Mouse (Mus musculus) C2C12 (cell line): ENCODE data around the gene Ifitm7.

ENCODE experiments used
- CEBPB ChIP-seq: IDR thresholded peaks from one replicate; pipeline ENCODE4 v1.6.1; 2011; ENCODE audit warnings: low read depth, mild to moderate bottlenecking, control low read depth, moderate library complexity
- CTCF ChIP-seq: IDR thresholded peaks from one replicate; pipeline ENCODE4 v1.5.1; 2011; ENCODE audit not compliant: control insufficient read depth, insufficient read depth, insufficient read length
- MAX ChIP-seq: IDR thresholded peaks from one replicate; pipeline ENCODE4 v1.6.1; 2011; ENCODE audit warnings: mild to moderate bottlenecking, control low read depth
- MYOD1 ChIP-seq: IDR thresholded peaks from one replicate; pipeline ENCODE4 v1.6.1; 2011; ENCODE audit warnings: low read depth; ENCODE audit not compliant: control insufficient read depth, insufficient read length
- MYOG ChIP-seq: IDR thresholded peaks from one replicate; pipeline ENCODE4 v1.6.1; 2011; ENCODE audit not compliant: control insufficient read depth, insufficient read length; ENCODE audit errors: extremely low read depth
- USF1 ChIP-seq: IDR thresholded peaks from one replicate; pipeline ENCODE4 v1.6.1; 2011; ENCODE audit warnings: low read depth, mild to moderate bottlenecking, control low read depth, moderate library complexity

GRCm38 (mm10) chr16:13994502-13994901 is 7.8 kb upstream of the Ifitm7 start:
- TF ChIP-seq CTCF, result no peak
- no peak for TF ChIP-seq CEBPB
- no peak for TF ChIP-seq MAX
- no peak for TF ChIP-seq MYOD1
- no peak for TF ChIP-seq MYOG
- TF ChIP-seq USF1, result no peak
